Mouse (Mus musculus) MEL (cell line): ENCODE results near the gene Fuk. TPM values are rescaled to one million over a fixed set of nuclear protein-coding genes. Genes with fewer than 3 reads are reported as not detected.
A peak's percentile ranks its signal among the peaks of the same experiment; 100 is the strongest.

Experiments
- DNase-seq: peaks from one replicate; pipeline ENCODE4 v3.0.0; 2011; ENCODE audit warnings: low read depth, low spot score
- H3K27ac ChIP-seq: 2 replicates; pipeline ENCODE4 v1.5.1; 2012; ENCODE audit warnings: low read depth, mild to moderate bottlenecking, control low read depth, low read length, moderate library complexity; ENCODE audit not compliant: control insufficient read depth
- H3K27me3 ChIP-seq, 2 experiments: fragments of 150-350 bp in 1 of 2; sonication (generic) in 1 of 2; 2 replicates each; pipeline ENCODE4 v1.6.1; 2012; ENCODE audit warnings: low read length in 2 of 2, mild to moderate bottlenecking in 2 of 2, improper control_type of control experiment in 1 of 2, moderate library complexity in 1 of 2; ENCODE audit not compliant: insufficient read depth in 2 of 2, control insufficient read depth in 1 of 2
- H3K36me3 ChIP-seq, 2 experiments: 2 replicates each; pipeline ENCODE4 v1.6.1; 2012 to 2014; ENCODE audit warnings: low read length in 2 of 2, improper control_type of control experiment in 1 of 2, inconsistent platforms in 1 of 2, mild to moderate bottlenecking in 1 of 2; ENCODE audit not compliant: insufficient read depth in 2 of 2, control insufficient read depth in 1 of 2
- H3K4me1 ChIP-seq, 2 experiments: fragments of 150-350 bp in 1 of 2; sonication (generic) in 1 of 2; 2 replicates each; pipeline ENCODE4 v1.6.1; 2012; ENCODE audit warnings: low read length in 2 of 2, improper control_type of control experiment in 1 of 2, mild to moderate bottlenecking in 1 of 2; ENCODE audit not compliant: insufficient read depth in 2 of 2, control insufficient read depth in 1 of 2
- H3K4me3 ChIP-seq, 2 experiments: fragments of 150-350 bp in 1 of 2; sonication (generic) in 1 of 2; 2 replicates each; pipeline ENCODE4 v1.5.1; 2012; ENCODE audit warnings: low read depth in 2 of 2, low read length in 2 of 2, mild to moderate bottlenecking in 2 of 2, moderate library complexity in 2 of 2, control low read depth in 1 of 2, improper control_type of control experiment in 1 of 2; ENCODE audit not compliant: control insufficient read depth in 1 of 2, insufficient read depth in 1 of 2
- H3K79me2 ChIP-seq: 2 replicates; pipeline ENCODE4 v1.6.1; 2012; ENCODE audit warnings: mild to moderate bottlenecking, low read length, moderate library complexity; ENCODE audit not compliant: control insufficient read depth, poor library complexity, insufficient read depth
- H3K9ac ChIP-seq: 2 replicates; pipeline ENCODE4 v1.6.1; 2012; ENCODE audit warnings: low read depth, mild to moderate bottlenecking, control low read depth, low read length, moderate library complexity; ENCODE audit not compliant: control insufficient read depth, poor library complexity, severe bottlenecking
- H3K9me3 ChIP-seq: fragments of 150-350 bp; sonication (generic); replicated peaks from 2 replicates; pipeline ENCODE4 v1.6.1; 2012; ENCODE audit warnings: mild to moderate bottlenecking, low read length, improper control_type of control experiment, moderate library complexity; ENCODE audit not compliant: insufficient read depth
- BHLHE40 ChIP-seq: IDR thresholded peaks from 2 replicates; pipeline ENCODE4 v1.6.1; 2012; ENCODE audit warnings: low read depth, mild to moderate bottlenecking, inconsistent platforms, low read length, improper control_type of control experiment, borderline replicate concordance
- CHD1 ChIP-seq: IDR thresholded peaks from 2 replicates; pipeline ENCODE4 v1.6.1; 2012; ENCODE audit warnings: low read depth, mild to moderate bottlenecking, inconsistent platforms, low read length, improper control_type of control experiment
- CHD2 ChIP-seq: IDR thresholded peaks from 2 replicates; pipeline ENCODE4 v1.6.1; 2011; ENCODE audit warnings: low read length, improper control_type of control experiment
- CTCF ChIP-seq, 3 experiments: IDR thresholded peaks in 2 of 3; conservative IDR thresholded peaks in 1 of 3; 2 replicates each; pipeline ENCODE4 v1.5.1; 2011 to 2012; ENCODE audit warnings: low read length in 3 of 3, low read depth in 2 of 3, mild to moderate bottlenecking in 2 of 3, improper control_type of control experiment in 1 of 3, inconsistent platforms in 1 of 3, mixed read lengths in 1 of 3, moderate library complexity in 1 of 3; ENCODE audit not compliant: control insufficient read depth in 1 of 3, insufficient read depth in 1 of 3, poor library complexity in 1 of 3, severe bottlenecking in 1 of 3
- E2F4 ChIP-seq: IDR thresholded peaks from 2 replicates; pipeline ENCODE4 v1.6.1; 2011; ENCODE audit warnings: low read depth, low read length, improper control_type of control experiment, borderline replicate concordance
- ELF1 ChIP-seq: IDR thresholded peaks from 2 replicates; pipeline ENCODE4 v1.6.1; 2014; ENCODE audit warnings: low read depth, mild to moderate bottlenecking, inconsistent platforms, low read length, improper control_type of control experiment, moderate library complexity
- EP300 ChIP-seq, 2 experiments: IDR thresholded peaks; 2 replicates each; pipeline ENCODE4 v1.6.1; 2011; ENCODE audit warnings: improper control_type of control experiment in 2 of 2, low read length in 2 of 2, low read depth in 1 of 2, mild to moderate bottlenecking in 1 of 2
- ETS1 ChIP-seq: IDR thresholded peaks from 2 replicates; pipeline ENCODE4 v1.6.1; 2012; ENCODE audit warnings: low read depth, mild to moderate bottlenecking, inconsistent platforms, low read length, improper control_type of control experiment, moderate library complexity
- GABPA ChIP-seq: IDR thresholded peaks from 2 replicates; pipeline ENCODE4 v1.6.1; 2012; ENCODE audit warnings: low read depth, mild to moderate bottlenecking, inconsistent platforms, low read length, improper control_type of control experiment, moderate library complexity
- HCFC1 ChIP-seq: IDR thresholded peaks from 2 replicates; pipeline ENCODE4 v1.6.1; 2012; ENCODE audit warnings: low read depth, mild to moderate bottlenecking, inconsistent platforms, low read length, improper control_type of control experiment, moderate library complexity
- JUND ChIP-seq: IDR thresholded peaks from 2 replicates; pipeline ENCODE4 v1.6.1; 2011; ENCODE audit warnings: low read depth, mild to moderate bottlenecking, improper control_type of control experiment, low read length
- KAT2A ChIP-seq: conservative IDR thresholded peaks from 2 replicates; pipeline ENCODE4 v1.6.1; 2012; ENCODE audit warnings: low read depth, low read length, improper control_type of control experiment, inconsistent platforms
- MAFK ChIP-seq: IDR thresholded peaks from 2 replicates; pipeline ENCODE4 v1.6.1; 2011; ENCODE audit warnings: low read depth, mild to moderate bottlenecking, low read length, improper control_type of control experiment, borderline replicate concordance
- MAX ChIP-seq: IDR thresholded peaks from 2 replicates; pipeline ENCODE4 v1.6.1; 2011; ENCODE audit warnings: low read length, improper control_type of control experiment
- MAZ ChIP-seq: IDR thresholded peaks from 2 replicates; pipeline ENCODE4 v1.6.1; 2012; ENCODE audit warnings: low read depth, mild to moderate bottlenecking, inconsistent platforms, low read length, improper control_type of control experiment
- MEF2A ChIP-seq: IDR thresholded peaks from 2 replicates; pipeline ENCODE4 v1.6.1; 2014; ENCODE audit warnings: low read depth, mild to moderate bottlenecking, inconsistent platforms, low read length, improper control_type of control experiment; ENCODE audit not compliant: poor library complexity, insufficient replicate concordance, severe bottlenecking; ENCODE audit errors: extremely low read depth
- MXI1 ChIP-seq: IDR thresholded peaks from 2 replicates; pipeline ENCODE4 v1.6.1; 2011; ENCODE audit warnings: mild to moderate bottlenecking, low read depth, low read length, improper control_type of control experiment
- MYB ChIP-seq: IDR thresholded peaks from 2 replicates; pipeline ENCODE4 v1.6.1; 2011; ENCODE audit warnings: mild to moderate bottlenecking, low read depth, low read length, improper control_type of control experiment
- MYC ChIP-seq: IDR thresholded peaks from 2 replicates; pipeline ENCODE4 v1.6.1; 2011; ENCODE audit warnings: low read depth, mild to moderate bottlenecking, low read length, improper control_type of control experiment, moderate library complexity
- NELFE ChIP-seq: IDR thresholded peaks from 2 replicates; pipeline ENCODE4 v1.6.1; 2011; ENCODE audit warnings: low read depth, low read length, improper control_type of control experiment
- NRF1 ChIP-seq: IDR thresholded peaks from 2 replicates; pipeline ENCODE4 v1.6.1; 2014; ENCODE audit warnings: low read depth, mild to moderate bottlenecking, inconsistent platforms, low read length, improper control_type of control experiment, moderate library complexity; ENCODE audit not compliant: poor library complexity, insufficient read depth, severe bottlenecking
- POLR2A ChIP-seq, 2 experiments: IDR thresholded peaks; 2 replicates each; pipeline ENCODE4 v1.6.1; 2011 to 2012; ENCODE audit warnings: low read length in 2 of 2, mild to moderate bottlenecking in 2 of 2, control low read depth in 1 of 2, improper control_type of control experiment in 1 of 2, low read depth in 1 of 2, moderate library complexity in 1 of 2; ENCODE audit not compliant: control insufficient read depth in 1 of 2, insufficient read depth in 1 of 2, poor library complexity in 1 of 2
- POLR2AphosphoS2 ChIP-seq: IDR thresholded peaks from 2 replicates; pipeline ENCODE4 v1.6.1; 2011; ENCODE audit warnings: low read length, improper control_type of control experiment
- POLR2AphosphoS5 ChIP-seq: IDR thresholded peaks from 2 replicates; pipeline ENCODE4 v1.6.1; 2012; ENCODE audit warnings: low read depth, borderline replicate concordance, mild to moderate bottlenecking, inconsistent platforms, low read length, moderate library complexity, mixed read lengths
- RAD21 ChIP-seq: IDR thresholded peaks from 2 replicates; pipeline ENCODE4 v1.6.1; 2011; ENCODE audit warnings: mild to moderate bottlenecking, low read depth, low read length, improper control_type of control experiment
- RCOR1 ChIP-seq: IDR thresholded peaks from 2 replicates; pipeline ENCODE4 v1.6.1; 2012; ENCODE audit warnings: low read depth, mild to moderate bottlenecking, inconsistent platforms, low read length, improper control_type of control experiment
- SIN3A ChIP-seq: IDR thresholded peaks from 2 replicates; pipeline ENCODE4 v1.6.1; 2012; ENCODE audit warnings: low read length, improper control_type of control experiment, inconsistent platforms
- SMC3 ChIP-seq: IDR thresholded peaks from 2 replicates; pipeline ENCODE4 v1.6.1; 2011; ENCODE audit warnings: low read depth, low read length, improper control_type of control experiment
- TAL1 ChIP-seq: IDR thresholded peaks from 2 replicates; pipeline ENCODE4 v1.6.1; 2012; ENCODE audit warnings: mild to moderate bottlenecking, inconsistent platforms, low read length, moderate library complexity, mixed read lengths
- TCF12 ChIP-seq: IDR thresholded peaks from 2 replicates; pipeline ENCODE4 v1.6.1; 2014; ENCODE audit warnings: low read depth, mild to moderate bottlenecking, inconsistent platforms, low read length, improper control_type of control experiment, moderate library complexity
- UBTF ChIP-seq: IDR thresholded peaks from 2 replicates; pipeline ENCODE4 v1.6.1; 2012; ENCODE audit warnings: low read depth, mild to moderate bottlenecking, inconsistent platforms, low read length, improper control_type of control experiment, moderate library complexity, borderline replicate concordance; ENCODE audit not compliant: insufficient read depth
- USF1 ChIP-seq: IDR thresholded peaks from 2 replicates; pipeline ENCODE4 v1.6.1; 2014; ENCODE audit warnings: low read depth, mild to moderate bottlenecking, inconsistent platforms, low read length, improper control_type of control experiment, moderate library complexity
- USF2 ChIP-seq, 2 experiments: IDR thresholded peaks; 2 replicates each; pipeline ENCODE4 v1.6.1; 2011 to 2012; ENCODE audit warnings: improper control_type of control experiment in 2 of 2, low read length in 2 of 2, borderline replicate concordance in 1 of 2, inconsistent platforms in 1 of 2, low read depth in 1 of 2, mild to moderate bottlenecking in 1 of 2; ENCODE audit not compliant: insufficient read depth in 1 of 2
- ZC3H11A ChIP-seq: IDR thresholded peaks from 2 replicates; pipeline ENCODE4 v1.6.1; 2012; ENCODE audit warnings: low read depth, mild to moderate bottlenecking, inconsistent platforms, low read length, improper control_type of control experiment
- ZKSCAN1 ChIP-seq: IDR thresholded peaks from 2 replicates; pipeline ENCODE4 v1.6.1; 2012; ENCODE audit warnings: low read depth, mild to moderate bottlenecking, inconsistent platforms, low read length, improper control_type of control experiment, moderate library complexity
- ZMIZ1 ChIP-seq: IDR thresholded peaks from 2 replicates; pipeline ENCODE4 v1.6.1; 2012; ENCODE audit warnings: low read depth, mild to moderate bottlenecking, inconsistent platforms, low read length, improper control_type of control experiment, moderate library complexity
- ZNF384 ChIP-seq: IDR thresholded peaks from 2 replicates; pipeline ENCODE4 v1.6.1; 2012; ENCODE audit warnings: low read depth, mild to moderate bottlenecking, inconsistent platforms, low read length, improper control_type of control experiment
- polyA plus RNA-seq, 2 experiments: library from polyadenylated mRNA; stranded (reverse) in 1 of 2; unstranded in 1 of 2; fragments of >175 nt in 1 of 2; fragments of >200 nt in 1 of 2; gene quantifications; 2 replicates each; pipeline versions ENCODE4 v1.2.1 to v1.2.4; 2012; ENCODE audit warnings: low replicate concordance in 2 of 2, low read depth in 1 of 2; ENCODE audit not compliant: insufficient read length in 2 of 2, insufficient read depth in 1 of 2, missing spikeins in 1 of 2
- total RNA-seq: library from RNA; depleted of rRNA; stranded (reverse); fragments of 300-350 nt; gene quantifications from 2 replicates; pipeline ENCODE4 v1.2.3, GENCODE M21; 2012

Fuk gene
- total and polyA plus RNA-seq, 3 experiments: 9.1 to 10.6 TPM; not detected in 1

- Histone ChIP-seq H3K27ac (peak overlapping the region; percentile 61), H3K36me3 (peaks cover 0 to 22% of the 10 kb centered on the region in 2 experiments; a peak in 2 of 4 replicates), H3K27me3 (no peaks in the 10 kb centered on the region), H3K4me3 (peak overlapping the region; percentile 77 to 90), H3K4me1 (peaks cover 9 to 26% of the 10 kb centered on the region in 2 experiments), H3K79me2 (peaks cover 15% of the 10 kb centered on the region), H3K9me3 (no peaks in the 10 kb centered on the region), H3K9ac (peak overlapping the region; percentile 92)
- no peak for DNase-seq
- TF ChIP-seq ZMIZ1 (no peak), ETS1 (no peak), UBTF (no peak), KAT2A (no peak), CTCF (IDR thresholded peaks at IDR 0.05 in 2 of 3, conservative IDR thresholded peaks at IDR 0.05 in 1 of 3; ENCODE audit: control insufficient read depth in 1 of 3, insufficient read depth in 1 of 3, low read depth in 2 of 3, low read length in 3 of 3, poor library complexity in 1 of 3, severe bottlenecking in 1 of 3) (no peak), MYB (no peak), ZNF384 (no peak), BHLHE40 (no peak), E2F4 (no peak), JUND (no peak), TCF12 (no peak), POLR2AphosphoS5 (no peak), USF1 (no peak), SMC3 (no peak), ZC3H11A (no peak), MEF2A (no peak), NELFE (0 out of 2 replicates have a peak, but pooled peaks have one; percentile 27), MAZ (no peak), TAL1 (no peak), RAD21 (no peak), POLR2AphosphoS2 (no peak), USF2 (IDR thresholded peaks at IDR 0.05; ENCODE audit: borderline replicate concordance in 1 of 2, insufficient read depth in 1 of 2, low read depth in 1 of 2, low read length in 2 of 2) (no peak), SIN3A (no peak), CHD2 (no peak), MAFK (no peak), EP300 (IDR thresholded peaks at IDR 0.05; ENCODE audit: low read depth in 1 of 2, low read length in 2 of 2) (no peak), GABPA (no peak), MYC (no peak), ELF1 (no peak), POLR2A (IDR thresholded peaks at IDR 0.05; ENCODE audit: control insufficient read depth in 1 of 2, insufficient read depth in 1 of 2, low read depth in 1 of 2, low read length in 2 of 2, poor library complexity in 1 of 2) (0 out of 4 replicates have a peak, but pooled peaks of 1 of the 2 experiments have one; percentile 14), ZKSCAN1 (no peak), MAX (0 out of 2 replicates have a peak, but pooled peaks have one; percentile 26), CHD1 (0 out of 2 replicates have a peak, but pooled peaks have one; percentile 29), MXI1 (no peak), RCOR1 (no peak), HCFC1 (0 out of 2 replicates have a peak, but pooled peaks have one; percentile 31), NRF1 (no peak)
Observed at GRCm38 (mm10) chr8:110920773-110921277, 18.5 kb upstream of the Fuk start.
